Mouse (Mus musculus) left cerebral cortex, adult 11 months (tissue): ENCODE results near the gene Dnaaf5.

Experiments used
- DNase-seq: peaks from one replicate; pipeline ENCODE4 v3.0.0; 2022; ENCODE audit warnings: low spot score

Dnaaf5 gene

GRCm38 (mm10) chr5:139199636-139199994 is 49.6 kb downstream of the Dnaaf5 start:
- DNase-seq, result no peak

GRCm38 (mm10) chr5:139199995-139200769 is 50.2 kb downstream of the Dnaaf5 start, which contains the start of gene Sun1:
Gene Sun1 (plus strand): TSS chr5:139200637.
- DNase-seq, result peak; percentile 97

- DNase-seq, result no peak
These were observed 50.9 kb downstream of the Dnaaf5 start for GRCm38 (mm10) chr5:139200770-139201569.

GRCm38 (mm10) chr5:139202127-139202526 is 52.1 kb downstream of the Dnaaf5 start:
- DNase-seq, result no peak

GRCm38 (mm10) chr5:139203312-139203711 is 53.3 kb downstream of the Dnaaf5 start:
- DNase-seq, result no peak

GRCm38 (mm10) chr5:139206081-139206480 is 56.1 kb downstream of the Dnaaf5 start:
- no peak for DNase-seq

- DNase-seq, result no peak
These were observed 56.5 kb downstream of the Dnaaf5 start for GRCm38 (mm10) chr5:139206525-139206924.

GRCm38 (mm10) chr5:139208183-139208582 is 58.2 kb downstream of the Dnaaf5 start:
- no peak for DNase-seq

GRCm38 (mm10) chr5:139208871-139209684 is 59.1 kb downstream of the Dnaaf5 start:
- DNase-seq, result no peak

GRCm38 (mm10) chr5:139209685-139210026 is 59.6 kb downstream of the Dnaaf5 start:
- DNase-seq, result no peak

GRCm38 (mm10) chr5:139211737-139212385 is 61.8 kb downstream of the Dnaaf5 start:
- DNase-seq, result no peak

- DNase-seq, result no peak
These were observed 64.3 kb downstream of the Dnaaf5 start for GRCm38 (mm10) chr5:139214298-139214697.

- no peak for DNase-seq
These were observed 65.2 kb downstream of the Dnaaf5 start for GRCm38 (mm10) chr5:139215184-139215583.

GRCm38 (mm10) chr5:139216121-139216520 is 66.1 kb downstream of the Dnaaf5 start:
- DNase-seq, result no peak

- DNase-seq, result no peak
These were observed 66.8 kb downstream of the Dnaaf5 start for GRCm38 (mm10) chr5:139216774-139217173.

- no peak for DNase-seq
These were observed 70.0 kb downstream of the Dnaaf5 start for GRCm38 (mm10) chr5:139220006-139220515.

- no peak for DNase-seq
These were observed 70.6 kb downstream of the Dnaaf5 start for GRCm38 (mm10) chr5:139220610-139221009.

GRCm38 (mm10) chr5:139223331-139223730 is 73.3 kb downstream of the Dnaaf5 start:
- DNase-seq, result no peak

GRCm38 (mm10) chr5:139227236-139227635 is 77.2 kb downstream of the Dnaaf5 start:
- DNase-seq, result no peak

- no peak for DNase-seq
These were observed 77.6 kb downstream of the Dnaaf5 start for GRCm38 (mm10) chr5:139227645-139228044.

- DNase-seq, result no peak
These were observed 78.3 kb downstream of the Dnaaf5 start for GRCm38 (mm10) chr5:139228318-139228717.

- no peak for DNase-seq
These were observed 79.7 kb downstream of the Dnaaf5 start for GRCm38 (mm10) chr5:139229716-139230115.
